Mouse (Mus musculus): ENCODE data around the gene Prkd2.

GRCm38 (mm10) chr7:16885905-16886304, 43.2 kb downstream of the Prkd2 start:
- TF ChIP-seq POLR2AphosphoS5 (IDR thresholded peaks at IDR 0.05; ENCODE audit: insufficient replicate concordance, low read depth, low read length): no peak
- no peak for TF ChIP-seq CTCF (IDR thresholded peaks at IDR 0.05; ENCODE audit: low read depth, low read length)
- no peak for TF ChIP-seq TAL1 (conservative IDR thresholded peaks at IDR 0.05; ENCODE audit: low read depth, low read length)
- no peak for TF ChIP-seq GATA1 (IDR thresholded peaks at IDR 0.05; ENCODE audit: borderline replicate concordance, low read length)

All from G1E (cell line).